Mouse (Mus musculus) MEL (cell line): ENCODE data around the gene Chka. TPM values are rescaled to one million over a fixed set of nuclear protein-coding genes. Genes with fewer than 3 reads are reported as not detected.

Experiments
- DNase-seq: peaks from one replicate; pipeline ENCODE4 v3.0.0; 2011; ENCODE audit warnings: low read depth, low spot score
- H3K27ac ChIP-seq: 2 replicates; pipeline ENCODE4 v1.5.1; 2012; ENCODE audit warnings: low read depth, mild to moderate bottlenecking, control low read depth, low read length, moderate library complexity; ENCODE audit not compliant: control insufficient read depth
- H3K27me3 ChIP-seq, 2 experiments: fragments of 150-350 bp in 1 of 2; sonication (generic) in 1 of 2; 2 replicates each; pipeline ENCODE4 v1.6.1; 2012; ENCODE audit warnings: low read length in 2 of 2, mild to moderate bottlenecking in 2 of 2, improper control_type of control experiment in 1 of 2, moderate library complexity in 1 of 2; ENCODE audit not compliant: insufficient read depth in 2 of 2, control insufficient read depth in 1 of 2
- H3K36me3 ChIP-seq, 2 experiments: 2 replicates each; pipeline ENCODE4 v1.6.1; 2012 to 2014; ENCODE audit warnings: low read length in 2 of 2, improper control_type of control experiment in 1 of 2, inconsistent platforms in 1 of 2, mild to moderate bottlenecking in 1 of 2; ENCODE audit not compliant: insufficient read depth in 2 of 2, control insufficient read depth in 1 of 2
- H3K4me1 ChIP-seq, 2 experiments: fragments of 150-350 bp in 1 of 2; sonication (generic) in 1 of 2; 2 replicates each; pipeline ENCODE4 v1.6.1; 2012; ENCODE audit warnings: low read length in 2 of 2, improper control_type of control experiment in 1 of 2, mild to moderate bottlenecking in 1 of 2; ENCODE audit not compliant: insufficient read depth in 2 of 2, control insufficient read depth in 1 of 2
- H3K4me3 ChIP-seq, 2 experiments: fragments of 150-350 bp in 1 of 2; sonication (generic) in 1 of 2; 2 replicates each; pipeline ENCODE4 v1.5.1; 2012; ENCODE audit warnings: low read depth in 2 of 2, low read length in 2 of 2, mild to moderate bottlenecking in 2 of 2, moderate library complexity in 2 of 2, control low read depth in 1 of 2, improper control_type of control experiment in 1 of 2; ENCODE audit not compliant: control insufficient read depth in 1 of 2, insufficient read depth in 1 of 2
- H3K79me2 ChIP-seq: 2 replicates; pipeline ENCODE4 v1.6.1; 2012; ENCODE audit warnings: mild to moderate bottlenecking, low read length, moderate library complexity; ENCODE audit not compliant: control insufficient read depth, poor library complexity, insufficient read depth
- H3K9ac ChIP-seq: 2 replicates; pipeline ENCODE4 v1.6.1; 2012; ENCODE audit warnings: low read depth, mild to moderate bottlenecking, control low read depth, low read length, moderate library complexity; ENCODE audit not compliant: control insufficient read depth, poor library complexity, severe bottlenecking
- H3K9me3 ChIP-seq: fragments of 150-350 bp; sonication (generic); replicated peaks from 2 replicates; pipeline ENCODE4 v1.6.1; 2012; ENCODE audit warnings: mild to moderate bottlenecking, low read length, improper control_type of control experiment, moderate library complexity; ENCODE audit not compliant: insufficient read depth
- BHLHE40 ChIP-seq: IDR thresholded peaks from 2 replicates; pipeline ENCODE4 v1.6.1; 2012; ENCODE audit warnings: low read depth, mild to moderate bottlenecking, inconsistent platforms, low read length, improper control_type of control experiment, borderline replicate concordance
- CHD1 ChIP-seq: IDR thresholded peaks from 2 replicates; pipeline ENCODE4 v1.6.1; 2012; ENCODE audit warnings: low read depth, mild to moderate bottlenecking, inconsistent platforms, low read length, improper control_type of control experiment
- CTCF ChIP-seq, 3 experiments: IDR thresholded peaks in 2 of 3; conservative IDR thresholded peaks in 1 of 3; 2 replicates each; pipeline ENCODE4 v1.5.1; 2011 to 2012; ENCODE audit warnings: low read length in 3 of 3, low read depth in 2 of 3, mild to moderate bottlenecking in 2 of 3, improper control_type of control experiment in 1 of 3, inconsistent platforms in 1 of 3, mixed read lengths in 1 of 3, moderate library complexity in 1 of 3; ENCODE audit not compliant: control insufficient read depth in 1 of 3, insufficient read depth in 1 of 3, poor library complexity in 1 of 3, severe bottlenecking in 1 of 3
- ELF1 ChIP-seq: IDR thresholded peaks from 2 replicates; pipeline ENCODE4 v1.6.1; 2014; ENCODE audit warnings: low read depth, mild to moderate bottlenecking, inconsistent platforms, low read length, improper control_type of control experiment, moderate library complexity
- ETS1 ChIP-seq: IDR thresholded peaks from 2 replicates; pipeline ENCODE4 v1.6.1; 2012; ENCODE audit warnings: low read depth, mild to moderate bottlenecking, inconsistent platforms, low read length, improper control_type of control experiment, moderate library complexity
- GABPA ChIP-seq: IDR thresholded peaks from 2 replicates; pipeline ENCODE4 v1.6.1; 2012; ENCODE audit warnings: low read depth, mild to moderate bottlenecking, inconsistent platforms, low read length, improper control_type of control experiment, moderate library complexity
- GATA1 ChIP-seq: IDR thresholded peaks from 2 replicates; pipeline ENCODE4 v1.6.1; 2011; ENCODE audit warnings: low read depth, low read length, improper control_type of control experiment
- HCFC1 ChIP-seq: IDR thresholded peaks from 2 replicates; pipeline ENCODE4 v1.6.1; 2012; ENCODE audit warnings: low read depth, mild to moderate bottlenecking, inconsistent platforms, low read length, improper control_type of control experiment, moderate library complexity
- JUND ChIP-seq: IDR thresholded peaks from 2 replicates; pipeline ENCODE4 v1.6.1; 2011; ENCODE audit warnings: low read depth, mild to moderate bottlenecking, improper control_type of control experiment, low read length
- KAT2A ChIP-seq: conservative IDR thresholded peaks from 2 replicates; pipeline ENCODE4 v1.6.1; 2012; ENCODE audit warnings: low read depth, low read length, improper control_type of control experiment, inconsistent platforms
- MAZ ChIP-seq: IDR thresholded peaks from 2 replicates; pipeline ENCODE4 v1.6.1; 2012; ENCODE audit warnings: low read depth, mild to moderate bottlenecking, inconsistent platforms, low read length, improper control_type of control experiment
- MEF2A ChIP-seq: IDR thresholded peaks from 2 replicates; pipeline ENCODE4 v1.6.1; 2014; ENCODE audit warnings: low read depth, mild to moderate bottlenecking, inconsistent platforms, low read length, improper control_type of control experiment; ENCODE audit not compliant: poor library complexity, insufficient replicate concordance, severe bottlenecking; ENCODE audit errors: extremely low read depth
- MXI1 ChIP-seq: IDR thresholded peaks from 2 replicates; pipeline ENCODE4 v1.6.1; 2011; ENCODE audit warnings: mild to moderate bottlenecking, low read depth, low read length, improper control_type of control experiment
- MYB ChIP-seq: IDR thresholded peaks from 2 replicates; pipeline ENCODE4 v1.6.1; 2011; ENCODE audit warnings: mild to moderate bottlenecking, low read depth, low read length, improper control_type of control experiment
- MYC ChIP-seq: IDR thresholded peaks from 2 replicates; pipeline ENCODE4 v1.6.1; 2011; ENCODE audit warnings: low read depth, mild to moderate bottlenecking, low read length, improper control_type of control experiment, moderate library complexity
- NELFE ChIP-seq: IDR thresholded peaks from 2 replicates; pipeline ENCODE4 v1.6.1; 2011; ENCODE audit warnings: low read depth, low read length, improper control_type of control experiment
- NRF1 ChIP-seq: IDR thresholded peaks from 2 replicates; pipeline ENCODE4 v1.6.1; 2014; ENCODE audit warnings: low read depth, mild to moderate bottlenecking, inconsistent platforms, low read length, improper control_type of control experiment, moderate library complexity; ENCODE audit not compliant: poor library complexity, insufficient read depth, severe bottlenecking
- POLR2A ChIP-seq, 2 experiments: IDR thresholded peaks; 2 replicates each; pipeline ENCODE4 v1.6.1; 2011 to 2012; ENCODE audit warnings: low read length in 2 of 2, mild to moderate bottlenecking in 2 of 2, control low read depth in 1 of 2, improper control_type of control experiment in 1 of 2, low read depth in 1 of 2, moderate library complexity in 1 of 2; ENCODE audit not compliant: control insufficient read depth in 1 of 2, insufficient read depth in 1 of 2, poor library complexity in 1 of 2
- POLR2AphosphoS2 ChIP-seq: IDR thresholded peaks from 2 replicates; pipeline ENCODE4 v1.6.1; 2011; ENCODE audit warnings: low read length, improper control_type of control experiment
- POLR2AphosphoS5 ChIP-seq: IDR thresholded peaks from 2 replicates; pipeline ENCODE4 v1.6.1; 2012; ENCODE audit warnings: low read depth, borderline replicate concordance, mild to moderate bottlenecking, inconsistent platforms, low read length, moderate library complexity, mixed read lengths
- SIN3A ChIP-seq: IDR thresholded peaks from 2 replicates; pipeline ENCODE4 v1.6.1; 2012; ENCODE audit warnings: low read length, improper control_type of control experiment, inconsistent platforms
- TAL1 ChIP-seq: IDR thresholded peaks from 2 replicates; pipeline ENCODE4 v1.6.1; 2012; ENCODE audit warnings: mild to moderate bottlenecking, inconsistent platforms, low read length, moderate library complexity, mixed read lengths
- TBP ChIP-seq: IDR thresholded peaks from 2 replicates; pipeline ENCODE4 v1.8.0; 2011; ENCODE audit warnings: low read depth, low read length, improper control_type of control experiment
- UBTF ChIP-seq: IDR thresholded peaks from 2 replicates; pipeline ENCODE4 v1.6.1; 2012; ENCODE audit warnings: low read depth, mild to moderate bottlenecking, inconsistent platforms, low read length, improper control_type of control experiment, moderate library complexity, borderline replicate concordance; ENCODE audit not compliant: insufficient read depth
- USF2 ChIP-seq, 2 experiments: IDR thresholded peaks; 2 replicates each; pipeline ENCODE4 v1.6.1; 2011 to 2012; ENCODE audit warnings: improper control_type of control experiment in 2 of 2, low read length in 2 of 2, borderline replicate concordance in 1 of 2, inconsistent platforms in 1 of 2, low read depth in 1 of 2, mild to moderate bottlenecking in 1 of 2; ENCODE audit not compliant: insufficient read depth in 1 of 2
- ZC3H11A ChIP-seq: IDR thresholded peaks from 2 replicates; pipeline ENCODE4 v1.6.1; 2012; ENCODE audit warnings: low read depth, mild to moderate bottlenecking, inconsistent platforms, low read length, improper control_type of control experiment
- ZKSCAN1 ChIP-seq: IDR thresholded peaks from 2 replicates; pipeline ENCODE4 v1.6.1; 2012; ENCODE audit warnings: low read depth, mild to moderate bottlenecking, inconsistent platforms, low read length, improper control_type of control experiment, moderate library complexity
- ZNF384 ChIP-seq: IDR thresholded peaks from 2 replicates; pipeline ENCODE4 v1.6.1; 2012; ENCODE audit warnings: low read depth, mild to moderate bottlenecking, inconsistent platforms, low read length, improper control_type of control experiment
- polyA plus RNA-seq, 2 experiments: library from polyadenylated mRNA; stranded (reverse) in 1 of 2; unstranded in 1 of 2; fragments of >175 nt in 1 of 2; fragments of >200 nt in 1 of 2; gene quantifications; 2 replicates each; pipeline versions ENCODE4 v1.2.1 to v1.2.4; 2012; ENCODE audit warnings: low replicate concordance in 2 of 2, low read depth in 1 of 2; ENCODE audit not compliant: insufficient read length in 2 of 2, insufficient read depth in 1 of 2, missing spikeins in 1 of 2
- total RNA-seq: library from RNA; depleted of rRNA; stranded (reverse); fragments of 300-350 nt; gene quantifications from 2 replicates; pipeline ENCODE4 v1.2.3, GENCODE M21; 2012

The Chka gene
- total and polyA plus RNA-seq, 3 experiments = 12.5 to 21.0 TPM; not detected in 1

GRCm38 (mm10) chr19:3923586-3923985 lies 72.0 kb downstream of the Chka start:
- no peaks in the 10 kb centered on the region for H3K27me3 ChIP-seq
- H3K27ac ChIP-seq = no peak overlapping the region
- H3K36me3 ChIP-seq = no peaks in the 10 kb centered on the region
- H3K4me3 ChIP-seq = no peak overlapping the region
- TF ChIP-seq SIN3A (no peak), BHLHE40 (no peak), TBP (no peak), ETS1 (no peak), MXI1 (no peak), MYC (no peak), MYB (no peak), CTCF (IDR thresholded peaks at IDR 0.05 in 2 of 3, conservative IDR thresholded peaks at IDR 0.05 in 1 of 3; ENCODE audit: control insufficient read depth in 1 of 3, insufficient read depth in 1 of 3, low read depth in 2 of 3, low read length in 3 of 3, poor library complexity in 1 of 3, severe bottlenecking in 1 of 3) (no peak), KAT2A (no peak), UBTF (no peak), CHD1 (no peak), MEF2A (no peak), NRF1 (no peak), TAL1 (no peak), ELF1 (no peak), GATA1 (no peak), GABPA (no peak), JUND (no peak), NELFE (no peak), ZKSCAN1 (no peak)
- peaks cover 0 to 16% of the 10 kb centered on the region in 2 experiments; a peak in 2 of 4 replicates for H3K4me1 ChIP-seq
- no peaks in the 10 kb centered on the region for H3K9me3 ChIP-seq
- no peak for DNase-seq
- no peak overlapping the region for H3K9ac ChIP-seq
- no peaks in the 10 kb centered on the region for H3K79me2 ChIP-seq

GRCm38 (mm10) chr19:3924190-3924589 lies 72.6 kb downstream of the Chka start:
- no peaks in the 10 kb centered on the region for H3K9me3 ChIP-seq
- H3K9ac ChIP-seq = no peak overlapping the region
- TF ChIP-seq GATA1 (no peak), UBTF (no peak), HCFC1 (no peak), POLR2A (IDR thresholded peaks at IDR 0.05; ENCODE audit: control insufficient read depth in 1 of 2, insufficient read depth in 1 of 2, low read depth in 1 of 2, low read length in 2 of 2, poor library complexity in 1 of 2) (no peak), ZNF384 (no peak), MAZ (no peak), USF2 (IDR thresholded peaks at IDR 0.05; ENCODE audit: borderline replicate concordance in 1 of 2, insufficient read depth in 1 of 2, low read depth in 1 of 2, low read length in 2 of 2) (no peak), ZC3H11A (no peak), POLR2AphosphoS5 (no peak), CHD1 (no peak), ELF1 (no peak), TBP (no peak), POLR2AphosphoS2 (no peak)
- H3K79me2 ChIP-seq = no peaks in the 10 kb centered on the region
- H3K4me3 ChIP-seq = no peak overlapping the region
- no peaks in the 10 kb centered on the region for H3K36me3 ChIP-seq
- peaks cover 0 to 16% of the 10 kb centered on the region in 2 experiments; a peak in 2 of 4 replicates for H3K4me1 ChIP-seq
- DNase-seq = no peak
- H3K27ac ChIP-seq = no peak overlapping the region
- H3K27me3 ChIP-seq = no peaks in the 10 kb centered on the region
